Mouse (Mus musculus) cerebellum, adult 2 months (tissue): ENCODE data around the gene Naa25.

Experiments used
- CTCF ChIP-seq: fragments of 200-500 bp; IDR thresholded peaks from 2 replicates; pipeline ENCODE4 v1.5.1; 2011; ENCODE audit warnings: low read depth, mild to moderate bottlenecking, control low read depth, low read length, moderate library complexity, borderline replicate concordance; ENCODE audit not compliant: insufficient read depth
- POLR2A ChIP-seq: fragments of 200-500 bp; IDR thresholded peaks from 2 replicates; pipeline ENCODE4 v1.6.1; 2011; ENCODE audit warnings: low read length, control low read depth, borderline replicate concordance; ENCODE audit not compliant: insufficient read depth

DNA sequence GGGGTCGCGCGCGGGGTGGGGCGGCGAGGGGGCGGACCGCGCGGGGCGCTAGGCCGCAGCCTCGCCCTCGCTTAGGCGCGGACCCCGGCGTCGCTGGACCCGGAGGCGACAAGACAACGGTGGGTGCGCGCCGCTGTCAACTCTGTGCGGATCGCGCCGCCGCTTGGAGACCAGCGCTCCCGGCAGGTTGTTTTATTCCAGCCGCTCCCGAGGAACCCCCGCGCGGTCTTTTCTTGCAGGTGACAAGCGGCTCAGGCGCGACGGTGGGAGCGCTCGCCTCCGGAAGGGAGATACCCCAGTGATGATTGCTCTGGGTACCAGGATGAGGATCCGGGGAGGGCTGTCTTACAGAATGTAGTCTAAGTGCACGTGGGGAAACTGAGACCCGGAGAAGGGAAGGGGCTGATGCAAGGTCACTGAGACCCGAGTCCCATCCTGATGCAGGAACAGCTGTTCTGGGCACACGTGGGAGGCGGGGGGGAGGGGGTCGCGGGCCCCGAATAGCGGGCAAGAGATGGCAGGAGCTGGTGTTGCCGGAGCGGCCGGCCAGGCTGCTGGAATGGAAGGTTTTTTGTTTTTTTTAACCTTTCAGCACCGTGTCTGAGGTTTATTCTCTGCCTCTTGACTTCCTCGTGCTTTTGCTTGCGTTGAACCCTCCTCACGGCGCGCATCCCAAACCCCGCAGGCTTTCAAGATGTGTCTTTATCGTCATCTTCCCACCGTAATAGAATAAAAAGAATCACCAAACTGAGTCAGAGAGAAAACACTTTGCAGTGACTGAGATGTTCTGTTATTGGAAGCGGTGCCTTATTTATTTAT lies 619 bp downstream of the Naa25 start:
- TF ChIP-seq CTCF = no peak
- no peak for TF ChIP-seq POLR2A
